Mouse (Mus musculus): ENCODE results near the gene Tns1.

Gene Tns1

GRCm38 (mm10) chr1:73963626-73964025 lies 160.6 kb downstream of the Tns1 start:
- peak; percentile 54 for DNase-seq (ENCODE audit: extremely low read depth, insufficient read length, low spot score)

GRCm38 (mm10) chr1:73962668-73963371 lies 161.4 kb downstream of the Tns1 start:
- peak; percentile 87 for DNase-seq (ENCODE audit: extremely low read depth, insufficient read length, low spot score)

GRCm38 (mm10) chr1:73962049-73962448 lies 162.2 kb downstream of the Tns1 start:
- DNase-seq (ENCODE audit: extremely low read depth, insufficient read length, low spot score) = no peak

- no peak for DNase-seq (ENCODE audit: extremely low read depth, insufficient read length, low spot score)
Measured at GRCm38 (mm10) chr1:73959758-73960157, 164.5 kb downstream of the Tns1 start.

GRCm38 (mm10) chr1:73959344-73959743 lies 164.9 kb downstream of the Tns1 start:
- no peak for DNase-seq (ENCODE audit: extremely low read depth, insufficient read length, low spot score)

DNA sequence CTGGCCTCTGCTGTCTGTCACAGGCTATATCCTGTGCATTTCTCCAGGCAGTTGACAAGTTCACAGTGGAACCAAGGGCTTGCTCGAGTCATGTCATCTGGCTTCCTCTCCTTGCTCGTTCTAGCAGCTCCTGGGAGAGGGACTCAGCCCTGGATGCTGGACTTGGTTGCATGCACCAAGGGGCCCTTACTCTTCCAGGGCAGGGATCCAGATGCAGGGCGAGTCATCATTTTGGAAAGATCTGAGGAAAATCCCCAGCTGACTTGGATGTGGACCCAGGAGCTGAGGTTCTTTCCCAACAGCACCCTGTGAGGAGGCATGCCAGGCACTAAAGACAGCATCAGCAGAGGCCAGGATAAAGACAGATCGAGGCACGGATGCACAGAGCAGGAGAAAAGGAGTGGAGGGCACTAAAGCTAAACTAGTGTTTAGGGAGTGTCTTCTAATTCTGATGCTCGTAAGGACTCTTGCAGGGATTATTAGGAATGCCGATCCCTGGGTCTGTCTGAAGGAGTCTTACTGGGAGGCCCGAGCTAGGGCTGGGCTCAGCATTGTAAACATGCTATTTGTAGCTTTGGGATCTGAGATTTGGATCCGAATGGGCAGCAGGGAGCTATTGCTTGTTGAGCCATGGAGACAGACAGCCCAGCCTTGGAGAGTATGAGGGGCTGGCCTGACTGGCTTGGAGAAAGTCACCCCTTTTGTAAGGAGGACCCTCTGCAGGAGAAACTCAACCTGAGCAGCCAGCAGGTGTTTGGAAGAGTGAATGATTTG lies 165.9 kb downstream of the Tns1 start:
- DNase-seq (ENCODE audit: extremely low read depth, insufficient read length, low spot score) = peak; percentile 52

GRCm38 (mm10) chr1:73957428-73957827 lies 166.8 kb downstream of the Tns1 start:
- no peak for DNase-seq (ENCODE audit: extremely low read depth, insufficient read length, low spot score)

GRCm38 (mm10) chr1:73956320-73956719 lies 167.9 kb downstream of the Tns1 start:
- DNase-seq (ENCODE audit: extremely low read depth, insufficient read length, low spot score) = peak; percentile 48

DNA sequence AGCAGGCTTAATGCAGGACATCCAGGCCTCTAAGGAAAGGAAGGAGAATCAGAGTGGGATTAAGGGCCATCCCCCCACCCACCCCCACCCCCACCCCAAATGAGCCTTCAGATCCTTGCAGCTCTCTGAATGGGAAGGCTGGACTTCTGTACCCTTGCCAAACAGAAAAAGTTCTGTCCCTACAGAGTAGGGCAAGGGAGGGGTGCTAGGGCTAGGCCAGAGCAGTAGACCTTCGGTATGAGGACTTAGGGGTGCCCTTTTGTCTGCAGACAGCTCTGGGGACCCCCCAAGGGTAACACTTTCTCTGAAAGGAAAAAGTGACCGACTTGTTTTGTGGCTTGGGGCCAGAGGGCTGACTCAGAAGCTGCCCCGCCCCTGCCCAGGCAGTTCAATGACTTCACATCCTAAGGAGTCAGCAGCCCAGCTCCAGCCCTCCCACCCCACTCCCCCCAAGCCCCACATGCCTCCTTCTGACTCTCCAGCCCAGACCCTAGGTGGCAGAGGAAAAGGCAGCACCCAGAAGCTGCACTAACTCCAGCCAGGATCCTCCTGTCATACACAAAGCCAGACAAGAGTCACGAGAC lies 168.9 kb downstream of the Tns1 start:
- DNase-seq (ENCODE audit: extremely low read depth, insufficient read length, low spot score) = peak; percentile 72

DNA sequence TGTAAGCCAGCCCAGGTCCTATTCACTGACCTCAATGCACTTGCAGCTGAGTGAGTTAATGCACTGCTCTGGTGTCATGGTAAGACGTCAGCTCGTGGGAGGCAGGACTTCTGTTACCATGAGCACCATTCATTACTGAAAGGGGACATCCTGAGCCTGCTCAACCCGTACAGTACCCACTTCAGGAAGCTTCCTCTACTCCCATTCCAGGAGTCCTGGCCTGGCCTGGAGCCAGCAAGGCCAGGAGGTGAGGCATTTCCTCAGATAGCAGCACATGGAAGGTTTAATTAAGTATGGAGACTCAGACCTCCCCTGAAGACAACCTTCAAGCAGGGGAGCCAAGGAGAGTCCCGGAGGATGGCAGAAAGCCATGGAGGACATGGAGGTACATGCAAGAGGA lies 169.6 kb downstream of the Tns1 start:
- no peak for DNase-seq (ENCODE audit: extremely low read depth, insufficient read length, low spot score)

GRCm38 (mm10) chr1:73954015-73954408 lies 170.2 kb downstream of the Tns1 start:
- DNase-seq (ENCODE audit: extremely low read depth, insufficient read length, low spot score) = no peak

- DNase-seq (ENCODE audit: extremely low read depth, insufficient read length, low spot score) = no peak
Measured at GRCm38 (mm10) chr1:73953317-73954014, 170.8 kb downstream of the Tns1 start.

- DNase-seq (ENCODE audit: extremely low read depth, insufficient read length, low spot score) = no peak
Measured at GRCm38 (mm10) chr1:73952598-73952997, 171.7 kb downstream of the Tns1 start.

GRCm38 (mm10) chr1:73951178-73951577 lies 173.1 kb downstream of the Tns1 start:
- DNase-seq (ENCODE audit: extremely low read depth, insufficient read length, low spot score) = no peak

DNA sequence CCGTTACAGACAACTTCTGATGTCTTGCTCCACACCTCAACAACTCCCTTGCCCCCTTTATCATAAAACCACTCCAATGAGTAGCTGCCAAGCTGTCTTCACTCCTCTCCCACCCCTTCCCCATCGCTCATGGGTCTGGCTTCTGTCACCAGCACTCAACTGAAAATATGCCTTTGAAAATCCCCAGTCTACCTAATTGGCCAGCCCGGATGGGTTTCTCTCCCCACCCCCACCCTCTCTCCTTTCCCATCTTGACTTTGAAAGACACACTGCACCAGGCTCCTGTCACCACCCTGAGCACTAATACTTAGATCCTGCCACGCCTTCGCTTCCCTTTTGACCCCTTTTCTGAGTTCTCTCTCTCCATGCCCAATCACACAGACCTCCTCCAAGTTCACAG lies 175.5 kb downstream of the Tns1 start:
- no peak for DNase-seq (ENCODE audit: extremely low read depth, insufficient read length, low spot score)

DNA sequence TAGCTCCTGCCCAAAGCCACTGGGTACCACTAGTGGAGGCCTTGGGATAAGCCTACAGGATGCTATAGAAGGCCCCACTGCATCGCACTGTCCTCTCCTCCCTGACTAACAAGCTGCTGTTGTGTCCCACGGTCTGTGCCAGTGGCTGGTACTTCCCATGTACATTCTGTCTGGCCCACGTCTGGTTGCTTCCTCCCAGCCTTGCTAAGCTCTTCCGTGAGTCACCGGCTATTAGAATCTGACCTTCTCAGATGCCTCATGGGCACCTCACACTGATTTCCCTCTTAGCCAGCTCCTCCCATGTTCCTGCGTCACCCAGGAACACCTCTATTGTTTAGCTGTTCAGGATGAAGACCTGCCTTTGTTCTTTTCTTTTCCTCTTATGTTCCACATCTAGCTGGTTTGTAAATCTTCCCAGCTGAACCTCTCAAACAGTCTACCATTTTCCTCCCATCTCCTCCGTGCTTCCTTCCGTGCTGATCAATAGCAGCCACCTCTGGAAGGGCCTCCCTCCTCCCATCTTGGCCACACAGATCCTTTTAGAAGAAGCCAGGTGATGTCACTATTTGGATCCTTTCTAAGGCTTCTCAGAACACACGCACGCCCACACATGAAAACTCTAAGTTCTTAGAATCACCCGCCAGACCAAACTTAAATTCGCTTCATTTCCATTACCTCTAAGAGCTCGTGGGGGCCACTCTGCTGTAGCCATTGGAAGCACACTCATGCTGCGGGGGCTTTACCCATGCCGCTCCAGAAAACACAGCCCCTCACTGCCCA lies 176.5 kb downstream of the Tns1 start:
- DNase-seq (ENCODE audit: extremely low read depth, insufficient read length, low spot score) = no peak

- DNase-seq (ENCODE audit: extremely low read depth, insufficient read length, low spot score) = no peak
Measured at GRCm38 (mm10) chr1:73946701-73947100, 177.5 kb downstream of the Tns1 start.

GRCm38 (mm10) chr1:73944393-73944792 lies 179.9 kb downstream of the Tns1 start:
- no peak for DNase-seq (ENCODE audit: extremely low read depth, insufficient read length, low spot score)

GRCm38 (mm10) chr1:73943667-73944289 lies 180.5 kb downstream of the Tns1 start:
- DNase-seq (ENCODE audit: extremely low read depth, insufficient read length, low spot score) = no peak

GRCm38 (mm10) chr1:73943255-73943654 lies 181.0 kb downstream of the Tns1 start:
- DNase-seq (ENCODE audit: extremely low read depth, insufficient read length, low spot score) = no peak

Measured in 3134 (cell line).